Mouse (Mus musculus) v-Abl transformed pro-B cells (cell line): ENCODE results near the gene Filip1.

Experiments used
- in situ Hi-C, 2 experiments: fragments of 400-800 bp; cut with MboI; formaldehyde crosslinking; loops; one replicate each; pipeline ENCODE4 v1.15.1; 2025; ENCODE audit not compliant: unreplicated experiment in 2 of 2

Filip1 gene

DNA sequence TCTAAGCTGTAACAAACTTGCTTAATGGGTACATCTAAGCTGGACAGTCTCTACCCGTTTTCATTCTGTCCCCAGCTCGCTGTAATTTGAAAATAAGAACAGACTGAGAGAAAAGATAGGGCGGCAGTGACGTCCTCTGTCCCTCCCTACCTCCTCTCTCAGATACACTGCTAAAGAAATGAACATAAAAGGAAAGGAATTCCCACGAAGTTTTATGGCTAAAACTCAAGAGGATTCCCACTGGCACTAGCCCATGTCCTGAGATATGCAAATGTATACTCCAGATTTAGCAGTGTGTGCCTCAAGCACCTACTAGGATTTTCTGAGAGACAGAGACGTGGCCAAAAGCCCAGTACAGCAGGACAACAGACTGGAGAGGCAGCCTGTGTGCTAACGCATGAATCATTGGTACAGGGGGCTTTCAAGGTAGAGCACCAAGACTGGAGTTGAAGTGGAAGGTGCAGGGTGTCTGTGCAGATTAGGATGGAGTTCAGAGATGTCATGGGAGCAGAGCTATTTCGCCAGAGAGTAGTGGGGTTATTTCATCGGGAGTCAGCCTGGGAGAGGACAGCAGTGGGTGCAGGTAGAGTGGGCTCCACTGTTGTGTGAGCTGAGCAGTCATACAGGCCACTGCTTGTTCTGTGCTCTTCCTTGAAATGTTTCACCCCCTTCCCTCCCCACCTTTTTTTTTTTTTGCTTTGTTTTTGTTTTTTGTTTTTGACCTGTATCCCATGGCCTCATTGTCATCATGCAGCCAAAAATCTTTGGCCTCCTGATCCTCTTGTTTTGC lies 92.7 kb downstream of the Filip1 start:
- in situ Hi-C loops: no loop called here

DNA sequence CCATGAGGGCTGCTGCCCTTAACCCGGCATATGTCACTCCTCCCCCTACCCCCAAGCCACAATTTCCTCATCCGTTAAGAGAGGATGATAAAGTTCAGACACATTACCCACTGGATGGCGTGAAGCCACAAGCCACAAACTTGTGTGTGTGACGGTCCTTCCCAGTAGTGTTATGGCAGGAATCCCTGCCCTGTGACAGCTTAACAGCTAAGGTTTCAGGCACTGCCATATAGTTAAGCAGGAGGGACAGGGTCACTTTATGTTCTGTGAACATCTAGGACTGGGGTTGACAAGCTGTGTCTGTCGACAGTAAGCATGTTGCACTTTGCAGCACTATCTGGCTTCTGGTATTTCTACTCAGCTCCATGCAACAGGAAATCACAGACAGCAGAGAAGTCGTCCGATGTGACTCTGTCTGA lies 93.3 kb downstream of the Filip1 start:
- in situ Hi-C loops: no loop called here

DNA sequence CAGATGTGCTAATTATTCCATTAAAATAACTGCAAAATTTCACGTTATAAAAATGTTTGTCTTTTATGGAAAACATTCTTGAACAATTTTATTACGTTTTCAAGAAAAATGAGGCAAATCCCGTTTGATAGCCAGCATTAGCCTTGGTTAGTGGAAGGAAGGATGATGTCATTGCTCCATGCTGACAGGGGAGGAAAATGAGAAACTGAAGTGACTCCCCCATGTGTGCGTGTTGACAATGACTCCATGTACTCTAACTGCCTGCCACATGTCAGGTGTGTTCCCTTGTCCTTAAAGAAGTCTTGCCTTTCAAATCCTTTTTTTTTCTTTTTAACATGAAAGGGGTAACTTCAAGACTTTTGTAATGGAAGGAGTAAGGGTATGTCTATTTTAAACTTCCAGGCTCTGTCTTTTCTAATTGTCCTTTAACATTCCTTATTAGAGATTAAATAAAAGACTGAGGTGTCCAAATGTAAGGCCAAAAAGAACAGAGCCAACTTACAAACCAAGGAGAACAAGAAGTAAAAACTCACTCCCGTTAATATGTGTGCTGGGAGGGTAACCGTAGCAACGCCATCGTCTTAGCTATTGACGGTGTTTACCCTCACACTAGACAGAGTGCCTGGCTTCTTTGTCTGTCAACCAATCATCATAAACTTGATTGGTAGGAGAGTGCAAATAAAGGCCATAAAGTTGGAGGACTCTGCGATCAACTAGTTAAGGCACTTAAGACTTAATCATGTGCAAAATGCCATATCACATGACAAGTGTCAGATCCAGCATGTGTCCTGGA lies 94.1 kb downstream of the Filip1 start:
- in situ Hi-C loops: no loop called here

DNA sequence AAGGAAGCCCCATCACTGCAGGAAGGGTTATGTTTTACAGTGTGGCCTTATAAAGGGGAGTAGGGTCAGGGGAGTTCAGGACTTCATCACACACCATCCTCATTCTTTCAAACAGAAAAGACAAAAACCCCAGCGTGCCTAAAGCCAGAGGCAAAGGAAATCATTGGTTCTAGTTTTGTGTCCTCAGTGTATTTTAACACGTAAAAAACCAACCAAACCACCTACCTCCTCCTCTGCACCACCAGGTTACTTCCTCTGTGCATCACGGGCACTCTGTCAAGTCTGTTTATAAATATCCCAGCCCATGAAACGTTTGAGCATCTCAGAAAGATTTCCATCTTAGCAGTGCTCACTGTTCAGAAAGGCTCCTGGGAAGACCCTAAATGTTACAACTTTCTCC lies 98.4 kb downstream of the Filip1 start:
- in situ Hi-C loops: no loop called here

DNA sequence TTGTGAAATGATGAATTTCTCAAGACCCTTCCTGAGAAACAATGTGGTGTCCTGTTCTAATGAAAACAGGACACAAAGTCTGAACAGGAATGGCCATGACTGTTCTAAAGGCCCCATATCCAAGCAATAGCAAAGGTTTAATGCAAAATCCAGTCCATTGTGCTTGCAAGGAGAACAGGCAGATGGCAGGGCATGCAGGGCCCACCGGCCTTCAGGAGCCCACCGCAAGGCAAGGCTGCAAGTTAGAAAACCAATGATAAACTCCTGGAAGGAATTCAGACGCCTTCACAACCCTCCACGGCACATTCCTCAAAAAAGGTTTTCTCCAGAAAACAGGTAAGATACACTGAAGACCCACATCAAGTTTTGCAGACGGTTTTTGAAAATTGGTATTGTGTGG lies 99.7 kb downstream of the Filip1 start:
- in situ Hi-C loops: no loop called here

DNA sequence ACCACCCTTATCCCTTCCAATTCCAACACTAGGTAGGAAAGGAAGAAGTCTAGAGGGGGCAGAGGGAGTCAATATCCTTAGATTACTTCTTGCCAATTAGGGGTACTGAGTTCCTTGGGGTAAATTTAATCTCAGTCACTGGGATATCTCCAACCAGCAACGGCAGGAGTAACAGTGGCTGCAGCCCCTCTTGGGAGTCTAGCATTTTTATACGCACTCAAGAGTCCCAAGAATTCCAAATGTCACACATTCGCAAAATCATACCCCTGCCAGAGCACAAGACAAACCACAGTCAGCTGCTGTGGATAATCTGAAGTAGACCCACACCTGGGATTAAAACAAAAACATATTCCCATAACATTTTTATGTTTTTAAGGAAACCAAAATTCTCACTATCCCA lies 102.5 kb downstream of the Filip1 start:
- in situ Hi-C loops: no loop called here

DNA sequence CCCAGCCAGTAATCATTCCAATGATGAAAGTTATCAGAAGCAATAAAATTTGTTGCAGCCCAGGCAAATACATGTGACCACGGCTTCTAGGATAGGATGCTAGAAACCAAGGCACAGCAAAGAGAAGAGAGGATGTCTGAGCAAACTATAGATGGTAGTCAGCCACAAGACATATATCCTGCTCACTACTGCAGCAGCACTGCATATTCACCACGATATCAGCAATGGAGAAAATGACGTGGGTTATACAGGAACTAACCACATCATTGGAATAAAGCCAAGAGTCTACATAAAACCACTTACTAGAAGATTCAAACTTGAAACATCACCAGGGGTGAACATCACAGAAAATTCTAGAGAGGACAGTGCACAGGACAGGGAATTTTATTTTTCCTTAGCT lies 113.8 kb downstream of the Filip1 start:
- in situ Hi-C loops: no loop called here

DNA sequence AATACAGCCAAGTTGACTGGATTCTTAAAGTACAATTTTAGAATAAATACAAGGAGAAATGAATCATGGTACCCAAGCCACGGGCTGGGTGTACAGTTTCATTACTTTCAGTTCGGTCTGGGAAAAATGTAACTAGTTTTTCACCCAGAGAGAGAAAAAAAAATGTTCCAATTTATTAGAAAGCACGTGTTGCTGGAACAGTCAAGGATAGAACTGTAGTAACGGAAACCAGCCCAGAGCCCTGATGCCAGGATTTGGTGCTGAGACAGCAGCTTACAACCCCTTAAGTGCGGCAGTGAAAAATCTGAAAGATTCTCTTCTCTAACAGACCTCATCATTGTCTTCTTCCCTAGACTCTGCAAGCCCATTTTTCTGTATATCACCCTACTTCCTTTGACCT lies 118.0 kb downstream of the Filip1 start:
- in situ Hi-C loops: no loop called here

DNA sequence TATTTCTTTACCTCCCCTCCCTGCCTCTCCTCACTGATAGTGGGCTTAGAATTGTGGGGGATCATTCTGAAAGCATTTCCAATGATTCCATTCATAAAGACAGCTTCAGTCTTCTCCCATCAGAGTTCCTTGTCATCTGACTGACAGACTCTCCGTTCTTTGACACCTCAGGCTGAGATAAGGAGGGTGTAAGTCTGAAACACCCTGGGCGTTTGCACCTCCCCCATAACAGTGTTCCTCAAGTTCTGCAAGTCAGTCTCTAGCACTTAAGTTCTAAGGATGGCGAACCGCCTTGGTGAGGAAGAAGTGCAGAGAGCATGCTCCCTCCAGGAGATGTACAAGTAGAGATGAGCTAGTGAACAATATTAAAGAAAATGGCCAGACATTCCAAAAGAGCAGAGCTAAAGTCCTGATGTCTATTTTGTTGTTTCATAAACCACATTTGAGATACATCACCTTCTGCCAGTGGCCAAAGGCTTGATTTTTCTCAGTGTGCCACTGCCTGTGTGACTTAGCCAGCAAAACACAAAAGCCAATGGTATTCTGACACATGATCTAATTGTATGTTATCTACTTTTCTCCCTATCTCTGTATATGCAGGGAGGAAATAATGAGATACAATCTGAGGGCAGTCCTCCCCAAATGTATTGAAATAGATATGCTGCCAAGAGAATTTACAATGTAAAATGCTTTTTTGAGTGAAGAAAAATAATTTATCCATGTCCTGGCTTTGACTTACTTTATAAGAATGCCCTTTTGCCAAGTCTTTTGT lies 118.6 kb downstream of the Filip1 start:
- in situ Hi-C loops: no loop called here

DNA sequence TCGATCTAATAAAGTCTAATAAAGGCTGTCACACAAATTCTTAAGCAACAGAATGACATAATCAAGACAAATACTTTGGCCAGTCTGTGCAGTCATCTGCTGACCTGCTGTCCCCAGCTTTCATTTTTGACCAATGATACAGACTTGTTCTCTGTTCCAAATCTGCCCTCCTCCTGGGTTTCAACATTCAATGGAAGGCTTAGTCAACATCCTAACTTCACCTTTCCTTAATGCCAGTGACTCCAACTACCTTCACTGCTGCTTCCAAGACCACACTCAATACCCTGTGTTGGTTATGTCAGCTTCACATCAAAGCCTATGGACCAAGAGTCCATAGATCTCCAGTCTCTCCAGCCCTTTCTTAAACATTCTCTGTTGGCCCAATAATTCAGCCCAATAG lies 120.5 kb downstream of the Filip1 start:
- in situ Hi-C loops: no loop called here

DNA sequence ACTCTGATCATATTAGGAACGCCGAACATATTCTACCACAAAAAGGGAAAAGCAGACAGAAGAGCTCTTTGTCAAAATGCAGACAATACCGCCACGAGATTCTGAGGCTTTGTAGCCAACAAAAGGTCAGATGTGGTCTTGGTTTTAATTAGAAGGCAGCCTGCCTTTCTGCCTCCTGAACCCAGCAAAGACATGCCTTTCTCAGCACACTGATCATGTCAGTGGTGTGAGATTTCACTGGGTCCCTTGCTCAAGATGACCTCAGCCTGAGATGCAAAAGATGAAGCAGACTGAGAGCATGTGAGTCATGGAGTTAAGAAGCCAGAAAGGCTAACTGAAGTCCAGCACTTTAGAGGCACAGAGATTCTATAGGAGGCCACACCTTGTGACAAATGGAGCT lies 122.2 kb downstream of the Filip1 start:
- in situ Hi-C loops: no loop called here

DNA sequence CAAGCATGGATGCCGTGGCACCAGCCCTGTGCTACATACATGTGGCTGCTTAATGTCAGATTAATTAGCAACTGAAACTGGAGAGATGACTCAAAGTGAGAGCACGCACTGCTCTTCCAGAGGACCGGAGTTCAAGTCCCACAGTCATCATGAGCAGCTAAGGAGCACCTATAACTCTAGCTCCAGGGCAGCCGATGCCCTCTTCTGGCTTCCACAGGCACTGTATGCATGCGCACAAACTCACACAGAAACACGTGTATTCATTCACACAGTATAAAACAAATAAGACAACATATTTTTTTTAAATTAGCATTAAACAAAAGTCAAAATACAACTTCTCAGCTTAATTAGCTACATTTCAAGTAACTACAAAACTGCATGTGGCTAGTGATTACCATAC lies 123.5 kb downstream of the Filip1 start:
- in situ Hi-C loops: loop anchor here (5.0 to 10.0 kb wide), 2 partner anchors 113 to 116 kb away; no protein-coding TSS in a partner anchor

DNA sequence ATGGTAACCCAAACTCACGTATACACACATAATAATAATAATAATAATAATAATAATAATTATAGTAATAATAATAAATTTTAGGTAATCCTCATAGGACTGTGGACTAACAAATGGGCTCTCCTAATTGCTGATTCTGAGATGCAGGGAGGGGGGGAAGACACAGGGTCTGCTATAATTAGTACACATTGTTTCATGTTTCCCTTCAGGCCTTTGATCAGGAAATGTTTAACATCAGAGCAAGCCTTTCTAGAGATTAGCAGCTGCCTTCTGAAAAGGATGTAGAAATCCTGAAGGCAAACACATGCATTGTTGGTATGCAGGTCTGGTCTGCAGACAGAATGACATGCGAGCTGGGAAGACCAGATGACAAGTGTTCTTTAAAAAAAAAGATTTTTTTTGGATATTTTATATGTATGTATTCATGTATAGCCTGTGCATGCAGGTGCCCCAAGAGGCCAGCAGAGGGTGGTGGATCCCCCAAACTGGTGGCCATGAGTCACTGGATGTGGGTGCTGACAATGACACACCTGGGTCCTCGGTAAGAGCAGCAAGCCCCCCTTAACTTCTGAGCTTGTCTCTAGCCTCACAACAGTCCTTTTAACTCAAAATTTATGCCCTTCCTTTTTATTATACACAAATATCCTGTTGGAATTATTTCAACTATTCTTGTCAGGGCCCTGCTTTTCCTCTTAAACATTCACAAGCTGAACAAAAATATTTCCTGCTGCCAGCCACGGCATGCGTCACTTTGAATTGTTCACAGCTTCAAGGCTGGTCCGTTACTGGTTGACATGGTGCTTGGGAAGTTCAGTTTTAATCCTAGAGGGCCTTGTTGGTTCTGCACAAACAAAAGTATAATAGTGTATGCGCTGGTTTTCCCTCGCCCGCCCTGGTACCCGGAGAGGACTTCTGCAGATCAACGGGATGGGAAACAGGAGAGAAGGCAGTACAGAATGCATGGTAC lies 127.1 kb downstream of the Filip1 start:
- in situ Hi-C loops: loop anchor here (5.0 to 10.0 kb wide), 2 partner anchors 117 to 119 kb away; no protein-coding TSS in a partner anchor

DNA sequence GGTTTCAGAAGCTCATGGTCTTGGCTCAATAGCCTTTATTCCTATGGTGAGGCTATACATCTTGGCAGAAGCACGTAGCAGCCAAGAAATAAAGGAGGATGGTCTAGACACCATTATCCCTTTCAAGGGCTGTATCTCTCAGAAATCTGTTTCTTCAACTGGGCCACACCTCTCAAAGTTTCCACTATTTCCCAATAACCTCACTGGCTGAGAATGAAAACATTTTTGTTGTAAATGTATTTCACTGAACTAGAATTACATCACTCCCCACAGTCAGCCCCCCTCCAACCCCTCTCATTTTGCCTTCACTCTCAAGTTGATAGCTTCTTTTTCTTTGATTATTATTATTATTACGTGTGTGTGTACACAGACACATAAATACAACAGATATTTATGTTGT lies 129.5 kb downstream of the Filip1 start:
- in situ Hi-C loops: loop anchor here in 1 of 2 experiments (10.0 kb wide), 1 partner anchor 122 kb away; no protein-coding TSS in a partner anchor

DNA sequence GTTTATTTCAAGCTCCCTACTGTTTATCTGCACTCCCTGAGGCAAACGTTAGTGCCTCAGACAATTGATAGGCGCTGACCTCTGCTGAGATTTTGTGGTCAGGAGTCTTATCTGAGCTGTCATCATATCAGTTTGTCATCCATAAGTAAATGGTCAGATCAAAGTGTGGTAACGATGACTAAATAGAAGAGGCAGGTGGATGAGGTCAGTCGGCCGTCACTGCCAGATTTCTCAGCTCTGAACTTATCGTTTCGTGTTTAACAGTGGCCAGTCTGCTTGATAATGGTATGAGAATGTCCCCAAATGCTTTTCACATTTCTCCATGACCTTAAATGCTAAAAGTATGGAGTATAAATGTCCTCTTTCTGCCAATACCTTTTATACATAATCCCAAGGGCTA lies 132.6 kb downstream of the Filip1 start:
- in situ Hi-C loops: loop anchor here in 1 of 2 experiments (10.0 kb wide), 1 partner anchor 125 kb away; no protein-coding TSS in a partner anchor

DNA sequence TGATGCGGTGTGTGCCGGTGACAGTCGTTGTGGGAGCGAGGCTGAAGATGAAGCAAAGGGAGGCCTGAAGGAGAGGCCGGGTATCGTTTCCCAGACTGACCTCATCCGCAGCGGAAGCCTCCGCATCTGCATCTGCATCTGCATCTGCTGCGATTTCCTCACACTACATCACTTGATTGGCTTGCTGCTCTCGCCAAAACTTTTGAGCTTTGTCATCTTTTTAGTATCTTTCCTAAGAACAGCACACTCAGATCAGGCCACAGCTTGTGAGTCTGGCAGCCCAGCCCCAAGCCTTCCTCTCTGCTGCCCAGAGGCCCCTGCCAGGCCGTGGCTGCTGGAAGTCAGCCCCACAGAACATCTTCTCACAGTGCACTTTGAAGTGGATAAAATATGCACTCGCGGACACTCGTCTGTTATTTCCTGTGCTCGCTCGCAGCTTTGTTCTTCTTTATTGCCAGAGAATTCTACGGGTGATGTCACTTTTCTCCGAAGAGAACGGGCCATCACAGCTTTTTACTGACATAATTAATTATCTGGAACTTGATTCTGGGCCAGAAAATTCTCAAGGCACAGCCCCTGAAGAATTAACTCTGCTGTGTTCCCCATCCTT lies 137.0 kb downstream of the Filip1 start:
- in situ Hi-C loops: no loop called here

DNA sequence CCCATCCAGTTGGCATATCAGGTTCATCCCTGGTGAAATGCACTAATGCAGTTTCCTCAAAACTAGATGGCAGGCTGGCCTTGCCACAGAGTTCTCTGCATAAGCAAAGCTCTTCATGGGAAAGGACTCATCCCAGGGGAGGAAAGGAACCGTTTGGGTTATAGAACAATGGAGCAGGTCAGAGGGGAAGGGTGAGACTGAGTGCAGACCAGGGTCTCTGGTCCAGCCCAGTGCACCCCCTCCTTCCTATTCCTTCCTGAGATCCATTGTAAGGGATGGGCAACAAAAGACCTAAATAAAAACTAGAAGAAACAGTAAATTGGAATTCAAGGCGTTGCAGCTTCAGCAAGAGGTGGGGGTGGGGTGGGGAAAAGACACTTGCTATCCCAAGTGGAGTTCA lies 140.1 kb downstream of the Filip1 start:
- in situ Hi-C loops: no loop called here

DNA sequence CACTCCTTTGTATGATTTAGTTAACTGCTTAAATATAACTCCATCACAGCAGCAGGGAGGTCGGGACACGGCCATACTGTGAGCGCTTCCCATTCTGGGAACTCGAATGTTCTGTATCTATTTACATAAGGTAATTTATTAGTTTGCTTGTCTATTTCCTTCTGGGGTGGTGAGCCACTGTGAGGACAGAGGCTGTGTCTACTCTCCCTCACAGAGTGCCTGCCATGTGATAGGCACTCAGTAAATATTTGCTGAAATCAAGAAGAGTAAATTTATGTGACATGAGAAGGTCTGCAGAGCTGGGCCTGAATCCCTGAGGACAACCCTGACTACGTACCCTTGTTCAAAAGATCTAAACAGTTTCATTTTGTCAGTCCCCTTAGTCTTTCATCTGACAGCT lies 143.1 kb downstream of the Filip1 start:
- in situ Hi-C loops: no loop called here

DNA sequence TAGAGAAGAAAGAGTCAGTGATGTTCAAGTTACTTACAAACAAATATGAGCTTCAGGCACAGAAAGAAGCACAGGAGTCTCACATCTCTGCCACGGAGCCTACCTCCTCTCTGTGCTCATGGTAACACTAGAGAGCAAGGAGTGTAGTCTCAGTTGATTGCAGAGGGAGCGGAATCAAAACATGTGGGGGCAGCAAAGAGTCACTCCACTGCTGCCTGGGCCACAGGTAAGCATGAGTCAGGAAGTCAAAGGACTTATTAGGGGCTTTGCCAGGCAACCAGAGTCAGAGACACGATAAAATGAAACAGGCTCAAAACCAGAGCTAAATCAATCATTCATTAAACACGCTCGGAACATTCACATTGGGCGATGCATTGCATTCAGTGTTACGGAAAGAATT lies 146.7 kb downstream of the Filip1 start:
- in situ Hi-C loops: no loop called here
